Mouse (Mus musculus) adrenal gland, adult 2 months (tissue): Measurements from ENCODE around the gene Zfp462. TPM values are rescaled to one million over a fixed set of nuclear protein-coding genes. Genes with fewer than 3 reads are reported as not detected.
"Not testable (repeated sequence)": the region's sequence is repeated elsewhere in the genome, so short reads cannot be mapped to it uniquely, and the experiment has no call there.

Experiments
- DNase-seq: peaks from one replicate; pipeline ENCODE4 v3.0.0; 2021
- long read RNA-seq: library from polyadenylated mRNA; stranded (forward); transcript quantifications from one replicate; pipeline ENCODE4 v2.0.0, GENCODE M21; 2021
- polyA plus RNA-seq: library from polyadenylated mRNA; depleted of rRNA; stranded (reverse); fragments of >200 nt; gene quantifications from 2 replicates; pipeline ENCODE4 v1.2.3, GENCODE M21; 2012; rRNA removed
- total RNA-seq, 2 experiments: library from RNA; stranded (reverse); gene quantifications; 2 replicates each; pipeline ENCODE4 v1.2.3; 2021

Zfp462 gene
- total RNA-seq, result 10 to 100 TPM; 36.5 to 41.1 TPM
- polyA plus RNA-seq, result 11.5 and 13.7 TPM in 2 replicates
- long read RNA-seq, partial matches to known transcripts, result 1 of 1 reads
- long read RNA-seq, other reads (novel, unspliced or antisense), result 0 of 1 reads

DNA sequence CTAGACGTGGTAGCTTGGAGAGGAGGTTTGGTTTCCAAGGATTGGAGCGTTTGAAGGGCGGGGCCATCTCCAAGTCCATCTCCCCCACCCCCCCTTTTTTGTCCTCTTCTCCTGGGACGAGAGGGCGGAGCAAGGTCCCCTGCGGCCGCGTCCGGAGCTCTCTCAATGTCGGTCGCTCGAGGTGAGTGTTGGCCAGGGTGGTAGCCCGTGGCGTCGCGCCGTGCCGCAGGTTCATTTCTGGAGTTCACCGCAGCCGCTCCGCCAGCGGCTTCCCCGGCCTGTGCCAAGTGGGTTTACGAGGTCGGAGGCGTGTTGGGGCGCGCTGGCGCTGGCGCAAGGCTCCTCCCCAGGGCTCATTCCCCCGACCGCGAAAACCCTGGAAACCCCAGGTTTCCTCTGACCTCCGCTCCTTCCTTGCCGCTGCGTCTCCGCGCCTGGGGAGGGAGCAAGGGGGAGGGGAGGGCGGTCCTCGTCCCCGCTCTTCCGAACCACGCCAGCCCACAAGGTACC is at the start of gene Zfp462:
Zfp462 (plus strand) TSS at position 128 of the 510 bp plus-strand sequence.
- DNase-seq, result peak; percentile 87

DNA sequence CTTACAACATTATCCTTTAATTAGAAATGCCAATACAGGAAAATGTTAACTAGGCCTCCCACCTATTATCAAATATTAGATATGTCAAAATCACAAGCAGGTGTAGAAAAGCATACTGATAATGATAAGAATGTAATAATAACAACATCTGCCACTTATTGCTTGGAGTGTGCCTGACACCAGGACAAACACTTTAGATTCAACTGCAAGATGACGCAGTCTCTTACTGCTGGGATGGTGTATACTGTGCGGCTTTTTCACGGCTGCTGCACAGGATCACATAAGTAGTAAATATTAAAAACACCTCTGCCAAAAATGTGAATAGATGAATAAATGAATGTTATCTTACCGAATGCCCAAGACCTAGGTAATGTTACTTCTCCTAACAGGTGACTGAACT is 48.8 kb upstream of the Zfp462 start:
- no peak for DNase-seq

DNA sequence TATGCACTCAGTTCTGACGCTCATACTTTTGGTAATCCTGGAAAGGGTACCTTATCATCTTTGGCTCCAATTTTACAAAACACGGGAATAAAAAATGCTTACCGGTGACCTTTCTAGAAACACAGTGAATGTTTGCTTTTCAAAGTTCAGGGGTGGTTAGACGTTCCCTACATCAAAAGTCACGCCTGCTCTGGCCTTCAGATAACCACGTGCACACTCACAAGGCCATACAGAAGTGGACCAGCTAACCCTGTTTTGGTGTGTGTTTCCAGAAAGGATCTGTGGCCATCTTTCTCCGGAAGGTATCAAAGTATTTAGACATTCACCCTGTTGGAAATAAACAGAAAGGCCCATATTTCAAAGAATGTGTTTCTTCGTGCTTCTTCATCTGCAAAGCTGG is 40.2 kb upstream of the Zfp462 start:
- DNase-seq, result peak; percentile 66

DNA sequence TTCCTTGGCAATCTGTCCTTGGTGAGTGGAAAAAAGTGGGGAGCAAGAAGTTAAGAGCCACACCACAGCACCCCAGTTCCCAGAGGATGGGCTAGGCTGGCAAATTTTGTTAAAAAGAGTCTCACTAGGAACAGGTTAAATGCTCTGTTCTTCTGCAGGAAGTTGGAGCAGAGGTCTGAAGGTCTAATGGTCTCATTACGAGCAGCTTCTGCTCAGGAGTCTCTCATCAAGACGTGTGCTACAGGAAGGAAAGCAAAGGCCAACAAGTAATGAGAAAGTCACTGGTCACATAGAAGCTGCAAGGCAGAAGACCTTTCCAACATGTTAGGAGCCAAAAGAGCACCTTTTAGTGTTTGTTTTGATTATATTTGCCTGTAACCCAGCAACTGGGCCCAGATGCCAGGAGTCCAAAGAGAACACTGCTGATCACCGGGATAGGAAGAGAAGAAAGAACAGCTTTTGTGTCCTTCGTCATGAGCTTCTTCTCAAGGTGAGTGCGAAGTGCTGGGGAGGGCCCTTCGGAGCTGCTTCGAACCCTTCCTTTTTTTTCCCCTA is 39.4 kb upstream of the Zfp462 start:
- DNase-seq, result peak; percentile 12

DNA sequence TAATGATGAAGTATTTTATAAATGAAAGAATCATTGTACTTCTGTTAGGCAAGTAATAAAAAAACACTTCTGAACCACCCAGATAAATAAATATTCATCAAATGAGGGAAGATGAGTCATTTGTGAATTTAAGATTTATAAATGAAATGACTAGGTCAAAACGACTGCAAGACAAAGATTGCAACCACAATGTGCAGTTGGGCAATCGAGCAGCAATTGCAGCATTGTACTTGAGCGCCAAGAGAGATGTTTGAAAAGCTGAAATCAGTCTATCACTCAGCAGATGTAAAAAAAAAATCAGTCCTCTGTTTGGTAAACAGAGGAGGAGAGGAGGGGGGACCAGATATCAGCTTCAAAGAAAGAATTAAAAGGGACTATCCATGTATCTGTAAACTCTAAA is 34.5 kb upstream of the Zfp462 start:
- peak; percentile 81 for DNase-seq

DNA sequence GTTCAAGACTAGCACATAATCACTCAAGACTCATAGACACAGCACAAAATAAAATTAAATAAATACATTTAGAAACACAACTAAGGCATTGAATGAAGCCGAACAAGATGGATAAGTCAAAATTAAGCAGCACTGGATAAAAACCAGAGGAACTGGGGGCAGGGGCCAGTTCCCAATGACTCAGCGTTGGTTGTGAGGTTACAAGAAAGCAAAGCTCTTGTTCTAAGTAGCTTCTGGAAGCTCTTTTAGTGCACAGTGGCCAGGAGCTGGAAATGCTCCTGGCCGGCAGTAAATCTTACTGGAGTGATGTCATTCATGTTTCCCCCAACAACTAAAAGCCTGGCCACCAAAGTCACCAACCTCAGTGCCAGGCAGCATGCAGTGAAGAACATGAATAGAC is 26.6 kb upstream of the Zfp462 start:
- DNase-seq, result no peak

DNA sequence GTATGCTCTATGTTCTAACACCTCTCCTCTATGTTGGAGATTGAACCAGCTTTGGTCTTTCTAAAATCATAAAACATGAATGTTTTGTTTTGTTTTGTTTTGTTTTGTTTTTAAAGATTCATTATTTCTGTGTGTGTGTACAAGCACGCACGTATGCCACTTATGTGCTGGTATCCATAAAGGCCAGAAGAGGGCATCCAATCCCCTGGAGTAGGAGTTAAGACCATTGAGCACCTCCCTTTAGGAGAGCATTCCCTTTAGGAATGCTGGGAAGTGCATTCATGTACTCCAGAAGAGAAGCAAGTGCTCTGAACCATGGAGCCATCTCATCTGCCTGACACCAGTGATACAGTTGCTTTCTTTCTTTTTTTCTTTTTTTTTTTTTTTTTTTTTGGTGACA is 21.5 kb upstream of the Zfp462 start:
- no peak for DNase-seq

DNA sequence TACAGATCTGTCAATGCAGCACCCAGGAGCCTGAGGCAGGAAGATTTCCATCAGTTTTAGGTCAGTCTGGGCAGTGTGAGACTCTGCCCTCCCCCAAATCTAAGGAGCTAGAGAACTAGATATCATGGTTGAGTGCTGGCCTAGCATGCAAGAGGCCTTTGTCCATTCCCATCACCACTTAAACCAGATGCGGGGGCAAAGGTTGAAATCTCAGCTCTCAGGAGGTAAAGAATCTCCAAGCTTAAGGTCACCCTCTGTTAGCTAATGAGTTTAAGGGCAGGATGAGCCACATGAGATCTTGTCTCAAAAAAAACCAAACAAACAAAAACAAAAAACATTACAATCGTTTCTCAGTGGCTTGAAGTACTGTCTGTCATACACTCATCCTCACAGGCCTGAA is 20.5 kb upstream of the Zfp462 start:
- DNase-seq, result no peak

DNA sequence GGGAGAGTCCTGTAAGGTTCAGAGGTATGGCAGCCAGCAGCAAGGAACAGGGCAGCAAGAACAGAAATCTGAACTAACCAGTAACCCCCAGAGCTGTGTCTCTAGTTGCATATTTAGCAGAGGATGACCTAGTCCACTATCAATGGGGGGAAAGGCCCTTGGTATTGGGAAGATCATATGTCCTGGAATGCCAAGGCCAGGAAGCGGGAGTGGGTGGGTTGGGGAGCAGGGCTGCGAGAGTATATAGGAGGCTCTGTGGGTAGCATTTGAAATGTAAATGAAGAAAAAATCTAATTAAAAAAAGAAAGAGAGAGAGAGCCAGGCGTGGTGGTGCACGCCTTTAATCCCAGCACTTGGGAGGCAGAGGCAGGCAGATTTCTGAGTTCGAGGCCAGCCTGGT is 18.4 kb upstream of the Zfp462 start:
- not testable (repeated sequence) for DNase-seq

DNA sequence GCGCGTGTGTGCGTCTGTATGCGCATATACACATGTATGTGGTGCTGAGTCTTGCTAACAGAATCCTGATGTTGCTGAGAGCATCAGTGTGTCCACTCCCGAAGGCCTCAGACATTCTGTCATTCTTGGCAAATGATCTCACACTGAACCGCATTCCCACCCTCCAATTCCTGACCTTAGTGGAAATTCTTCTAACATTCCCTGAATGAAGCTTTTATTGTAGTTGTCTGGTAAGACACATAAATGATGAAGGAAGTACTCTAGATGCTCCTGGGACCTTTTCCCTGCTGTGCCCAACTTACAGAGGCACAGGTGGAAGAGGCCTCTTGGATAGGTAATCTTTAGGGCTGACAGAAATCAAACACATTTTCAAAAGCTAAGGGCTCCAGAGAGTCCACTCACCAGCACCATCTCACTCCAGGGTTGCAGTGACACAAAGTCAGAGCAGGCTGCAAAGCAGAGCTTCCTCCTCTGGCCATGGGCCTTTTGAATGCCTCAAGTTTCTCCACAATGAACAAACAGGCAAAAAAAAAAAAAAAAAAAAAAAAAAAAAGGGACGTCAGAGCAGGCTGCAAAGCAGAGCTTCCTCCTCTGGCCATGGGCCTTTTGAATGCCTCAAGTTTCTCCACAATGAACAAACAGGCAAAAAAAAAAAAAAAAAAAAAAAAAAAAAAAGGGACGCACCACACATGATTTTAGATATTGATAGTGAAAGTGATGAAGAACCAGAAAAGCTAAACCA is 17.4 kb upstream of the Zfp462 start:
- DNase-seq, result not testable (repeated sequence)

DNA sequence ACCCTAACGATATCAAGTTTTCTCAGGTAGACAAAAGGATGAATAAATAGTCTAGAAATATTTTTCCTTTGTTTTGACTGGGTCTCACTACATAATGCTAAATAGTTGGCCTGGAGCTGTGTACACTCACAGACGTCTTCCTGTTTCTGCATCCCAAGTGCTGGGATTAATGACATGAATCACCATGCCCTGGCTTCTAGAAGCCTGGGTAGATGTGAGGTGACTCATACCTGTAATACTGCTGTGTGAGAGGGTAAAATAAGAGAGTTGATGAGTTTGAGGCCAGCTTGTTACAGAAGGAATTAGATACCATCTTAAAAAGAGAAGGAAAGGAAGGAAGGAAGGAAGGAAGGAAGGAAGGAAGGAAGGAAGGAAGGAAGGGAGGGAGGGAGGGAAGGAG is 15.2 kb upstream of the Zfp462 start:
- DNase-seq, result no peak

DNA sequence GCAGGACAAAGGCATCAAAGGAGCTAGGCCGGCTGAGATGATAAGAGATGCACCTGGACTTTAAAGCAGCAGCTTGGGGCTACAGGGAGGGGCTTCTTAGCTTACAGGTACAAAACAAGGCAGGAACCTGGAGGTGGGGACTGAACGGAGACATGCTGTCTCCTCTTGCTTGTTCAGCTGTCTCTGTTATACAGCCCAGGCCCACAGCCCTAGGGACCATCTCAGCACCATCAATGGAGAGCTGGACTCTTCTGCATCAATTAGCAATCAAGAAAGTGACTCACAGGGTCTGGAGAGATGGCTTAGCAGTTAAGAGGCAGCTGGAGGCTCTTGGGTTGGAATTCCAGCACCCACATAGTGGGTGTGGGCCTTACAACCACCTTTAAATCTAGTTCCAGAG is 12.2 kb upstream of the Zfp462 start:
- DNase-seq, result no peak

DNA sequence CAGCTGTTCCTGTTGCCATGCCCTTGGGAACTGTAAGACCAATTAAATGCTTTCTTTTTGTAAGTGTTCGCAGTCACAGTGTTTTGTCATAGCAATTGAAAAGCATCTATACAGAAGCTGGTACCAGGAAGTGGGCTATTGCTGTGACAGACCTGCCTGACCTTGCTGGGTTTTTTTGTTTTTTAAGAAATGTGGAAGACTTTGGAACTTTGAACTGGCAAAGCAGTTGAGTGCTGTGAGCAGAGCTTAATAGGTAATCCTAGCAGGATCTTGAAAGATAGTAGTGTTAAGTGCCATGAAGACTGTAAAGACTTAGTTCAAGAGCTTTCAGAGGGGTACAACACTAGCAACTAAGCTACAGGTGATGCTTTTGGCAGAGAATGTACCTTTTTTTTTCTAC is 7.7 kb upstream of the Zfp462 start:
- no peak for DNase-seq

DNA sequence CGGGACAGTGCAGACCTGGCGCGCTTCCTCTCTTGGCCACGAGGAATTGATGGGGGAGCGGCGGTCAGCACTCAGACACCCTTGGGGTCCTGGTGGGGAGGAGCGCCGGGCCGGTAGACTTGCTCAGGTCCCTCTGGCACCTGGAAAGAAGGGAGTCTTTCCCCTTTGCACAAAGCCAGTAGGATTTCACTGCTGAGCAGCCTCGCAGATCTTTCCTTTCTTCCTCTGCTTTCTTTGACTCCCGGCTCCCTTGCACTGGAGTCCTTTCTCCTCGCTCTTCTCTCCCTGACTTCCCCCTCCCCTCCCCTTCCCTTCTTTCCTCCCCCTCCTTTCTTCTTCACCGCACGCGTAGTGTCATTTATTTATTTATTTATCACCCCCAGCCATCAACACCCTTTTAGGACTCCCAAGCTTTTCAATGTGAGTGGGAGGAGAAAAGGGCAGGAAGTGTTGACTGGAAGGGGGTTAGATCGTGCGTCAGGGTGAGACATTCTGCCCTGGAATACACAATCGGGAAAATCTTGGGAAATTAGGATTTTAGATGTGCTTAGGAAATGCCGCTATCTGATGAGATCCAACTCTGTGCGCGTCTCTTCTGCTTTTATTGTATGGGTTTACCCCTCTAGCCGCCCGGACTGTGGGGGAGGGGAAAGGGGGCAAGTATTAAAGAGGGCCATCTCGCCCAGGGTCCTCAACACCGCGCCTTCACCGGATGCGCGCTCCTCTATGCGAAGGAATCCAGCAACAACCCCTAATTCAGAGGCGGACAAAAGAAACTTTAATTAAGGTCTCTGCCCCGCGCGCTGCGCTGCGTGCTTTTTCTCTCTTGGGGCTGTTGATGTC is 976 bp downstream of the Zfp462 start:
- peak; percentile 61 for DNase-seq

DNA sequence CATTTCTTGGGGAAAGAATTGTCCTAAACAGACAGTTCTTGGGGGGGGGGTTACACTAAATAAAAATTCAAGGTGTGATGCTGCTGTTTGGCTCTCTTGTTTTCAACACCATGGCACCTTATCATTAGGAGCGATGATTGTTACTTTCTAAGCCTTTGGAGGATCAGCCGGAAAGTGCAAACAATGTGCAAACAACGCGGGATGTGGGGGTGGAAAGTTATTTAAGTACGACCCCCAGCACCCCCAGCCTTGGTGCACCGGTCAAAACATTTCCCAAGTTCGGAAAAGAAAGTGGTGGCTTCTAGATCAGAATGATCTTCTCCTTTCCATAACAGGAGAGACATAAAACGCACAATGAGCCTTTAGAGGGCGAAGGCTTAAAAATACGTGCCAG is 1.8 kb downstream of the Zfp462 start:
- no peak for DNase-seq

DNA sequence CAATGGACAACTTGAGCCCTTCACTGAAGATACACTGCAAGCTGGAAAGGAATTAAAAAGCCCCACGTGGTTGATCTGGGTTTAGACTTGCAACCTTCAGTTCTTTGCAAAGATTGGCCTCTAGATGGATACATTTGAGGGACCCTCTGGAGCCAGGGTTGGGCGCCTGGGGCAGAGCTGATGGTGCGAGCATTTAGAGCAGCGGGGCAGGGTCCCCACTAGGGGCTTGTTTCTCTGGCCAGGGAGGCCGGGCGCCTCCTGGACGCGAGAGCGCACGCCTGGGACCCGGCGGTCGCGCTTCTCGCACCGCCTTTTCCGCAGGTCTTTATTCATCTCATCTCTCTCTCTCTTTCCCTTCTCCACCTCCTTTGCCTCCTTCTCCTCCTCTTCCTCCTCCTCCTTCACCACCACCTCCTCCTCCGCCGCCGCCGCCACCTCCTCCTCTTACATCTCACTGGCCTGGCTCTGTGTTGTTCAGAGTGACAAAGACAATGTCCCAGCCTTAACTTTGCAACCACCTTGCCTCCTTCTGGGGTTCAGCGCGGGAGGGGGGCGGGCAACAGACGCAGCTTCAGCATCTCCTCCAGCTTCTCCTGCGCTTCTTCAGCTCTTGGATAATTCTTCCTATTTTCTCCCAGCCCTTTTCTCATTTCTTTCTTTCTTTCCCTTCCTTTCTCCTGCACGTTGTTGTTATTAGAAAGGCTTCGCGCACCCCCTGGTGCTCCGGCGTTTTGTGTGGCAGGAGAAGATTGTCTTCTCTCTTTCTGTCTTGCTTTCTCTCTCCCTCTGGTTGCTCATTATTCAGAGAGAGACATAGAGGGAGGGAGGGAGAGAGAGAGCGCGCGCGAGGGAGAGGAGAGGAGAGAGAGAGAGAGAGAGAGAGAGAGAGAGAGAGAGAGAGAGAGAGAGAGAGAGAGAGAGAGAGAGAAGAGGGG is 2.5 kb downstream of the Zfp462 start:
- DNase-seq, result peak; percentile 74

DNA sequence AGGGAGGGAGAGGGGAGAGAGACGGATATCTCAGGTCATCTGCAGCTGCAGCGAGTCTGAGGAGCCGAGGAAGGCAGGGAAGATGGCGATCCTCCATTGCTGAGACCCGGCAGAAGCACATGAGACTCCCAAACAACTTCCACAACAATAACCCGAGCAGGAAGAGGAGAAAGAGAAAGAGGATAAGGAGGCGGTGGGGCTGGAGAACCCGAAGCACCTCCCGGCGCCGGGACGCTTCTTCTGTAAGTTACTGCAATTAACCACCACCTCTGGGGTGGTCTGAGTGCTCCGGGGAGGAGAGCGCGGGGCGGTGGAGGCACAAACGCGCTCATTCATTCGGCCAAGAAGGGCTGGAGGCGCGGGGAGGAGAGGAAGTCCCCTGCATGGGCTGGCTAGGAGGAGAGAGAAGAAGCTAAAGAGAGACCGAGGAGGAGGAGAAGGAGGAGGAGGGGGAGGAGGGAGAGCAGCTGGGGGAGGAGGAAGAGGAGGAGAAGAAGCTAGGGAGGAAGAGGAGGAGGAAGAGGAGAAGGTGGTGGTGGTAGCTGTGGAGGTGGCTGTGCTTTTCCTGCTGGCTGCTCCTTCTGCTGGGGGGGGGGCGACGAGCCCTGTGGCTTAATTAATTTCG is 3.3 kb downstream of the Zfp462 start:
- peak; percentile 80 for DNase-seq

DNA sequence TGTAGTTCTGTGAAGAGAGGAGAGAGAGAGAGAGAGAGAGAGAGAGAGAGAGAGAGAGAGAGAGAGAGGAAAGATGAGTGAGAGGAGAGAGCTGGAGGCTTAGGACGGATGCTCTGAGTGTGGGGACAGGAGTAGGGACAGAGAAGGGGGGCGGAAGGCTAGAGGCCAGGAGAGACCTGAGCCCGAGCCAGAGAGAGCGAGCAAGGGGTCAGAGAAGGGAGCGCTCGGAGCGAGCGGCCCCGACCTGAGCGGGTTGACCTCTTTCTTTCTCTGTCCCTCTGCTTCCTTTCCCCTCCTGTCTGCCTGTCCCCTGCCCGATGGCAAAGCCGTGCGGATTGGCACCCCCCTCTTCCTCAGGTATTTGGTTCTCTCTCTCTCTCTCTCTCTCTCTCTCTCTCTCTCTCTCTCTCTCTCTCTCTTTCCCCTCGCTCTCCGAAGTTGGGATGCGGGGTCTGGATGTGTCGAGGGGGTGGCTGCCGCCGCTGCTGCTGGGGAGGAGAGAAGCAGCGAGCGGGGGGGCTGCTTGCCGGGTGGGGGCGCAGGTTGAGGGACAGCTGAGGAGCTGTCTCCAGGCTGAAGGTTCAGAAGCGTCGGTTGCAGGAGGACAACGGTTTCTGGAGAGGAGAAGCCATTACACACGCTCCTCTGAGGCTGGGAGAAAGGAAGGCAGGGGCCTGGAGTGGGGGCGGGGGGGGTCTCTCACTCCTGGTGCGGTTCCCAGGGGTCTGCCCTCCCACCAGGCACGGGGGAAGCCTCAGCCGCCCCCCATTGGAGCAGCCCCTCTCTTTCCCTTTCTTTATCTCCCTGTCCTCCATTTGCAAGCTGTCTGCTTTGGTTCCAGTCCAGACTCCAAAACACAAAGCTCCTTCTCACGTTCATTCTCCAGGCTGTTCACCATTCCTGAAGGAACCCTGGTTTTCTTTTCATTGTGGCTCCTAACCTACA is 4.0 kb downstream of the Zfp462 start:
- DNase-seq, result peak; percentile 78

DNA sequence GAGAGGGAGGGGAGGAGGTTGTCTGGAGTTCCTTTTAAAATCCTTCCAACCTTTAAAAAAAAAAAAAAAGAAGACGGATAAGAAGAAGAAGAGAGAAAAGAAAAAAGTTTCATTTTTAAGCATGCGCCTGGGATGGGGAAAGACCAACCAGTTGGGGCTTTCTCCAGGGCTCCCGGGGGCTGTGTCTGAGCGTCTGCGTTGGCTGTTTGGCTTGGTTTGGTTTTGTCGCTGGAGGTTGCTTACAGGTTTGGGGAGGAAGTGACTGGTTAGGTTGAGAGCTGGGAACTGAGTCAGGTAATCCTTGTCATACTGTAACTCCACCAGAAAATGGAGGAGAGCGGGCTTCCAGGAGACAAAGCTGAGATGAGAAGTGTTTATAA is 4.7 kb downstream of the Zfp462 start:
- peak; percentile 54 for DNase-seq

DNA sequence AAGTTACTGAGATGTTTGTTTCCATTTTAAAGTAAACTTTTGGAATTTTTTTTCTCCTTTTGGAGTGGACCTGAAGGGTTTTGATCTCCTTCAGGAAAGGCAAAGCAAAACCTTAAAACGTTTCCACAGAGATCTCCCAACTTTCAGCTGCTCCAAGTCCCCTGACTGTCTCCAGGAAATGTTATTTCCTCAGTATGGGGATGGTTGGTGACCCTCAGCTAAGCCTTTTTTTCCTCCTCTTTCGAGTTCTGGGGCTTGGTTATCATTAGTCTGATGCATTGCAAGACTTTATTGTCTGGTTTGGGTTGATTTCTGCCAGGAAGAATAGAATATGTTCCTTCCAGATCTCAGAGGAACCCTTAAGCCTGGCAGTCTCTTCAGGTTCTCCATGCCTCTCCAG is 5.3 kb downstream of the Zfp462 start:
- DNase-seq, result no peak
